Mouse (Mus musculus) brain, adult 2 months (tissue): ENCODE data around the gene Tmem91.

Experiments used
- DNase-seq: peaks from one replicate; pipeline ENCODE4 v3.0.0; 2011; ENCODE audit warnings: low read depth, low spot score

The Tmem91 gene

GRCm38 (mm10) chr7:25626509-25627430, 48.2 kb downstream of the Tmem91 start, which contains the start of gene B3gnt8:
B3gnt8 (plus strand) TSS chr7:25626654.
- DNase-seq: peak; percentile 59

DNA sequence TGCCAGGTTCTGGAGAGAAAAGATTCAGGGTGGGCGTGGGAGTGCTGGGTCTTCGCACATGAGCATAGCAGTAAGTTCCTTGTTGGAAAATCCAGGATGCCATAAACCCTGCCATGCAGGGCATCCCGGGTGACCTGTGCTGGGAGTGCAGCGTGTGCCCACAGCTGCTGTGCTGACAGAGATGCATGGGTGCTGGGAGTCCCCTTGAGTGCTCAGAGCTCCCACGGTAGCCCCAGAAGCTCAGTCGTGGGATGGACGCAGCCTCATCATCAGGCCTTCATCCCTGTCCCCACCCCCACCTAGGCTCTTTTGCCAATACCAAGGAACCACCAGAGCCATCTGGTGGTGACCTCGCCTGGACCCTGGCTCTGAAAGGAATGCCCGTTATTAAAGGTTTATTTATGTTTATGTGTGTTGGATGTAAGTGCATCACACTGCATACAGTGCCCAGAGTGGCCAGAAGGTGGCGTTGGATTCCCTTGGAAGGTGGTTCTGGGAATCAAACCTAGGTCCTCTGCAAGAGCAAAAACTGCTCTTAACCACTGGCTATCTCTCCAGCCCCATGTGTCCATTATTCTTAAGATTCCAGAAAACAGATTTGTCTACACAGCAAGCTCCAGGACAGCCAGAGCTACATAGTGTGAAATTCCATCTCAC, 49.2 kb downstream of the Tmem91 start:
- DNase-seq: peak; percentile 49

GRCm38 (mm10) chr7:25624851-25625250, 50.1 kb downstream of the Tmem91 start:
- DNase-seq: no peak

- peak; percentile 57 for DNase-seq
Observed at GRCm38 (mm10) chr7:25623857-25624370, 51.1 kb downstream of the Tmem91 start.

- no peak for DNase-seq
Observed at GRCm38 (mm10) chr7:25620751-25621150, 54.2 kb downstream of the Tmem91 start.

DNA sequence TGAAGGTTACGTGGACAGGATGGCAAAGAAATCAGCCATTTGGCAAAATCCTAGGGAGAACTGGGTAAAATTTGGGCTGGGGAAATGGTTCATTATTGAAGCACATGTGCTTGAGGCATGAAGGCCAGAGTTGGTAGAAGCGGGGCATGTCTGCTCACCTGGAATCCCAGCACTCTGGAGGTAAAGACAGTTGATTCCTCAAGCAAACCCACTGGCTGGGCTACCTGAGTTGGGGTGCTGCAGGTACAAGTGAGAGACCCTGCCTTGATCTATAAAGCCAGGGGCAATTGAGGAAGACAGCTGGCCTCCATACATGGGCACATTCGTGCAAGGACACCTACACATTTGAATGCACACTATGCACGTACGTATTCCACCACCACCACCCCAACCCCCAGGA, 54.9 kb downstream of the Tmem91 start:
- no peak for DNase-seq

- DNase-seq: no peak
Observed at GRCm38 (mm10) chr7:25619722-25619991, 55.3 kb downstream of the Tmem91 start.
